Mouse (Mus musculus): ENCODE measurements around the gene Sh3d19. TPM values are rescaled to one million over a fixed set of nuclear protein-coding genes. Genes with fewer than 3 reads are reported as not detected.

Gene Sh3d19
- polyA plus RNA-seq, 1 experiment from 2014 or later = 11.0 TPM

DNA sequence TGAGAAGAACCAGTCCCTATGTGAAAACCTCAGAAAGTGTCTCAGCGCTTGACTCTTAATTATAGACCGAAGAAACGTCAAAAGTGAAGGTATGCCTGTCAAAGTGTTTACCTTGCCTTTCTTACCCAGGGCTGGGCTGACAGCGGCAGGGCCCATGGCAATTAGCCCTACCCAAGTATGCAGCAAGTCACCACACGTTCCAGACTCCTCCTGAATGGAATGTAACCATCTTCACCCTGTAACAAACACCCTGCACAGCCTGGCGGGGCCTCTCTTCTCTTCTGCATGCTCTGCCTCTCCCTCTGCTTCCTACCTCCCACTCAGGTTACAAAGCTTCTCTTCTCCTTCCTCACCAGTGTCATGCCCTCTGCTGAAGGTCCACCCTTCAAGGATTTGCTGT is 39.0 kb upstream of the Sh3d19 start:
- no peak overlapping the region for H3K9ac ChIP-seq (ENCODE audit: low read length)
- no peak overlapping the region for H3K27ac ChIP-seq (ENCODE audit: low read depth, low read length)
- ATAC-seq (replicated peaks; ENCODE audit: low FRiP score) (no peak), DNase-seq (ENCODE audit: low spot score) (no peak)
- no peak overlapping the region for H3K4me2 ChIP-seq (ENCODE audit: low read depth, low read length, severe bottlenecking)
- no peaks in the 10 kb centered on the region for H3K36me3 ChIP-seq (ENCODE audit: control insufficient read depth, insufficient read depth, low read length)
- no peaks in the 10 kb centered on the region for H3K27me3 ChIP-seq (ENCODE audit: control insufficient read depth, insufficient read depth, low read length)
- H3K4me3 ChIP-seq (ENCODE audit: low read depth, low read length) = no peak overlapping the region
- H3K9me3 ChIP-seq (ENCODE audit: control insufficient read depth, low read length) = no peaks in the 10 kb centered on the region
- WGBS = 84% methylated on average over 6 of the region's 6 CpGs
- H3K4me1 ChIP-seq (replicated peaks; ENCODE audit: control insufficient read depth, insufficient read depth, low read length) = no peaks in the 10 kb centered on the region

DNA sequence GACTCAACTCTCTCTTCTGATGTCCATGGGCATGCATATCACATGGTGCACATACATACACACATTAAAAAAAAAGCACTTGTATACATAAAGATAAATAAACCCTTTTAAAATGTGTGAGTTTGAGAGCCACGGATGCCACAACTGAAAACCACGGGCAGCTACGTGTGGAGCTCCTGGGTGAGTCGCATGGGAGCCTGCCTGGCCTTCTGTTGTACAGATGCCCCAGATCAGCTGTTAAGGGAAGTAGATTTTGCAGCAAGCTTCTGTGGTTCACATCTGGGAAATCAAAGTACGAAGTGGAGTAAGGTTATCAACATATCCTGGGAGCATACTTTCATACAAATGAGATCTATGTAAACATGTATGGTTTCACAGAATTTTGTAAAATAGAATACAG is 37.3 kb upstream of the Sh3d19 start:
- Histone ChIP-seq H3K36me3 (ENCODE audit: control insufficient read depth, insufficient read depth, low read length) (no peaks in the 10 kb centered on the region), H3K27ac (ENCODE audit: low read depth, low read length) (no peak overlapping the region), H3K9me3 (ENCODE audit: control insufficient read depth, low read length) (no peaks in the 10 kb centered on the region), H3K4me1 (replicated peaks; ENCODE audit: control insufficient read depth, insufficient read depth, low read length) (no peaks in the 10 kb centered on the region), H3K27me3 (ENCODE audit: control insufficient read depth, insufficient read depth, low read length) (no peaks in the 10 kb centered on the region), H3K9ac (ENCODE audit: low read length) (no peak overlapping the region), H3K4me3 (ENCODE audit: low read depth, low read length) (no peak overlapping the region), H3K4me2 (ENCODE audit: low read depth, low read length, severe bottlenecking) (no peak overlapping the region)
- no peak for DNase-seq (ENCODE audit: low spot score)
- 89% methylated on average over 5 of the region's 5 CpGs for WGBS
- no peak for ATAC-seq (replicated peaks; ENCODE audit: low FRiP score)

DNA sequence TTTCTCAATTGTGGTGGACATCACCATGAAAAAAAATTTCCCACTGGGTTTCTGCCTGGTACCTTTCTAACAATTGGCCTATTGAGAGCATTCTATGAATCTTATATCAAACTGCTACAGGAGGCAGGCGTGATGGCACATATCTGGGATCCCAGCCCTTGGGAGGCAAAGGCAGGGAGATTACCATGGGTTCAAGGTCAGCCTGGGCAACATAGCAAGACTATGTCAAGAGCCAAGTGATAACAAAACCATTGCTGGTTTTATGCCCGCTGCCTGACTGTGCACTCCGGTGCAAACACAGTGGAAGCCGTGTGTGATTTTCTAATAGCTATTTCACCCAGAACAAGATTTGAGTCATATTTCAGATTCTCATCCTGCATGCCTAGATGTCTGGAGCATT is 20.0 kb upstream of the Sh3d19 start:
- Histone ChIP-seq H3K9ac (ENCODE audit: low read length) (no peak overlapping the region), H3K27ac (ENCODE audit: low read depth, low read length) (no peak overlapping the region), H3K36me3 (ENCODE audit: control insufficient read depth, insufficient read depth, low read length) (no peaks in the 10 kb centered on the region), H3K27me3 (ENCODE audit: control insufficient read depth, insufficient read depth, low read length) (no peaks in the 10 kb centered on the region), H3K4me1 (replicated peaks; ENCODE audit: control insufficient read depth, insufficient read depth, low read length) (no peaks in the 10 kb centered on the region), H3K4me3 (ENCODE audit: low read depth, low read length) (no peak overlapping the region), H3K9me3 (ENCODE audit: control insufficient read depth, low read length) (no peaks in the 10 kb centered on the region), H3K4me2 (ENCODE audit: low read depth, low read length, severe bottlenecking) (no peak overlapping the region)
- no peak for ATAC-seq (replicated peaks; ENCODE audit: low FRiP score)
- DNase-seq (ENCODE audit: low spot score) = no peak
- 93% methylated on average over 4 of the region's 4 CpGs for WGBS

DNA sequence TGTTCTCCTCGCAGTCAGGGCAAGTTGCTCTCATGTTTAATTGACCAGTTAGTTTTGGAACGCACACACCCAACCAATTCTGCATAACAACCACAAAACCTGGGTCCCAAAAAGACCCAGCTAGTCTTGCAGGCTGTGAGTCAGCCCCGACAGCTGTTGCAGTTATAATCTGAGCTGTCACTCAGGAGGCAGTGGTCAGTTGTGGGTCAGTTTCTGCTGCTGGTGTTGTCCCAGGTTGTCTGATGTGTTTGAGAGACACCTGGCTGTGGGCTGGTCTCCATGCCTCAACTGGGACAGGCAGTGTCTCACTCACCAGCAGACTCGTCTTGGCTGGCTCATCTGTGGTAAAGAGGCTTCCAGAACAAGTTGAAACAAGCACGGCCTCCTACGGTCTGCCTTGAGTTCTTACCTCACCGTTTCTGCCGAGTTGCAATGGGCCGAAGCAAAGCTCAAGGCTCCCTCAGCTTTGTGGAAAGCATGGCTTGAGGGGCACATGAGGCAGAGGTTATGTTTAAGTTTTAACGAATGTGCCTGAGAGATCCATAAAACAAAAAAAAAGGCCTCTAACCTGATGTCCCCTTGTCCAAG is 18.1 kb upstream of the Sh3d19 start:
- Histone ChIP-seq H3K4me1 (replicated peaks; ENCODE audit: control insufficient read depth, insufficient read depth, low read length) (no peaks in the 10 kb centered on the region), H3K9ac (ENCODE audit: low read length) (no peak overlapping the region), H3K4me2 (ENCODE audit: low read depth, low read length, severe bottlenecking) (no peak overlapping the region), H3K27me3 (ENCODE audit: control insufficient read depth, insufficient read depth, low read length) (no peaks in the 10 kb centered on the region), H3K4me3 (ENCODE audit: low read depth, low read length) (no peak overlapping the region), H3K27ac (ENCODE audit: low read depth, low read length) (no peak overlapping the region), H3K9me3 (ENCODE audit: control insufficient read depth, low read length) (no peaks in the 10 kb centered on the region), H3K36me3 (ENCODE audit: control insufficient read depth, insufficient read depth, low read length) (no peaks in the 10 kb centered on the region)
- ATAC-seq (replicated peaks; ENCODE audit: low FRiP score) = no peak
- 89% methylated on average over 10 of the region's 10 CpGs for WGBS
- no peak for DNase-seq (ENCODE audit: low spot score)

DNA sequence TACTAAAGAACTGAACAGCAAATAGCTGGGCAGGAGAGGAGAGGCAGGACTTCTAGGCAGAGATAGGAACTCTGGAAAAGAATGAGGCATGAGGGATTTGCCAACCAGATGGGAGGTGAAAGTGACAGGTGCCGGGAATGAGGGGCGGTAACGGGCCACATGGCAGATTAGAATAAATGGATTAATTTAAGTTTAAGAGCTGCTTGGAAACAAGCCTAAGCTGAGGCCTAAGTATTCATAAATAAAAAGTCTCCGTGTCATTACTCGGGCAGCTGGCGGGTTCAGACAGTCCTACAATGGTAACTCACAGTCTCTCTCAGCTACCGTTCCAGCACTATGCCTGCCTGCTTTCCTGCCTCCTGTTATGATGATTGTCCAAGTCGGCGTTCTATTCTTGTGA is 15.6 kb upstream of the Sh3d19 start:
- 92% methylated on average over 9 of the region's 9 CpGs for WGBS
- H3K4me3 ChIP-seq (ENCODE audit: low read depth, low read length) = no peak overlapping the region
- no peaks in the 10 kb centered on the region for H3K36me3 ChIP-seq (ENCODE audit: control insufficient read depth, insufficient read depth, low read length)
- H3K9ac ChIP-seq (ENCODE audit: low read length) = no peak overlapping the region
- H3K4me1 ChIP-seq (replicated peaks; ENCODE audit: control insufficient read depth, insufficient read depth, low read length) = no peaks in the 10 kb centered on the region
- no peak overlapping the region for H3K27ac ChIP-seq (ENCODE audit: low read depth, low read length)
- no peak for DNase-seq (ENCODE audit: low spot score)
- H3K4me2 ChIP-seq (ENCODE audit: low read depth, low read length, severe bottlenecking) = no peak overlapping the region
- H3K27me3 ChIP-seq (ENCODE audit: control insufficient read depth, insufficient read depth, low read length) = no peaks in the 10 kb centered on the region
- ATAC-seq (replicated peaks; ENCODE audit: low FRiP score) = no peak
- no peaks in the 10 kb centered on the region for H3K9me3 ChIP-seq (ENCODE audit: control insufficient read depth, low read length)

DNA sequence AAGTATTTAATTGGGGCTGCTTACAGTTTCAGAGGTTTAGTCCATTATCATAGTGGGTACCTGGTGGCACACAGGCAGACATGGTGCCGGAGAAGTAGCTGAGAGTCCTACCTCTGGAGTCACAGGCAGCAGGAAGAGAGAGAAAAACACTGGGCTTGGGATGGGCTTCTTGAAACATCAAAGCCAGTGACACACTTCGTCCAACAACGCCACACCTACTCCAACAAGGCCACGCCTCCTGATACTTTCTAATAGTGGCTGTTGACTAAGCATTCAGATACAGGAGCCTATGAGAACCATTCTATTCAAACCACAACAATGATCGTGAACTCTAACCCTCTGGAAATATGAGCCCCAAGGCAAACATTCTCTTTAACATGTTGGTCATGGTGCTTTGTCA is 15.2 kb upstream of the Sh3d19 start:
- no peak for DNase-seq (ENCODE audit: low spot score)
- no peak overlapping the region for H3K9ac ChIP-seq (ENCODE audit: low read length)
- H3K9me3 ChIP-seq (ENCODE audit: control insufficient read depth, low read length) = no peaks in the 10 kb centered on the region
- no peak overlapping the region for H3K4me2 ChIP-seq (ENCODE audit: low read depth, low read length, severe bottlenecking)
- H3K4me3 ChIP-seq (ENCODE audit: low read depth, low read length) = no peak overlapping the region
- 93% methylated on average over 5 of the region's 5 CpGs for WGBS
- no peaks in the 10 kb centered on the region for H3K36me3 ChIP-seq (ENCODE audit: control insufficient read depth, insufficient read depth, low read length)
- H3K27ac ChIP-seq (ENCODE audit: low read depth, low read length) = no peak overlapping the region
- H3K4me1 ChIP-seq (replicated peaks; ENCODE audit: control insufficient read depth, insufficient read depth, low read length) = no peaks in the 10 kb centered on the region
- no peaks in the 10 kb centered on the region for H3K27me3 ChIP-seq (ENCODE audit: control insufficient read depth, insufficient read depth, low read length)
- ATAC-seq (replicated peaks; ENCODE audit: low FRiP score) = no peak

DNA sequence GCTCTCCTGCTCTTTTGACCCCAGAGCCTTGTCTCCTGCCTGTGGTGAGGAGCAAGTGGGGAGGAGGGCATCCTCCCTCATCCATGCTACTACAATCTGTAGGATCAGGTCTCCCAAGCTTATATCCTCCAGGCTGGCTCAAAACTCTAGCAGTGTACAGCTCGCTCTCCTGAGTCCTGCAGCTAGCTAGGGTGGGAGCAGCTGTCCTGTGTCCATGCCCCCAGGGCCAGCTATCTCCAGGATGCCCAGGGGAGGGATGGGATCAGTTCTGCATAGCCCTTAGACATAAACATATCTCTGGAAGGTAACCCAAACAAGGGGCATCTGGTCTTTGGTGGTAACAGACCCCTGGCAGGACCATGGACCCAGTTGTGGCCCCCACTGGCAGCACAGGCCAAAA is 11.2 kb upstream of the Sh3d19 start:
- no peak for DNase-seq (ENCODE audit: low spot score)
- no peaks in the 10 kb centered on the region for H3K4me1 ChIP-seq (replicated peaks; ENCODE audit: control insufficient read depth, insufficient read depth, low read length)

DNA sequence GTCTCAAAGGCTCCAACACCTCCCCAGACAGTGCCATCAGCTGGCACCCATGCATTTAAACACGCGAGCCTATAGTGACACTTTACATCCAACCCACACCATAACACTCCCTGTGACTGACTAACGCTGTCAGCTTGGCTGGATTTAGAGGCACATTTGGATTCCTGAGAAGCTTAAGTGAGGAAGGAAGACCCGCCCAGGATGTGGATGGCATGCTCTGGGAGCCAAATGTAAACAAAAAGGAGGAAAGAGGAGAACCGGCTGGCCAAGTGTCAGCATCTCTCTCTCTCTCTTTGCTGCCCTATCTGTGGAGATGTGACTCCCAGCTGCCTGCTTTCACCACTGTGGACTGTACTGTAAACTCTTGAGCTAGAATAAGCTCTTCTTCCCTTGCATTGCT is 9.8 kb upstream of the Sh3d19 start:
- no peaks in the 10 kb centered on the region for H3K36me3 ChIP-seq (ENCODE audit: control insufficient read depth, insufficient read depth, low read length)
- H3K27ac ChIP-seq (ENCODE audit: low read depth, low read length) = no peak overlapping the region
- no peaks in the 10 kb centered on the region for H3K27me3 ChIP-seq (ENCODE audit: control insufficient read depth, insufficient read depth, low read length)
- no peak overlapping the region for H3K4me2 ChIP-seq (ENCODE audit: low read depth, low read length, severe bottlenecking)
- no peak overlapping the region for H3K4me3 ChIP-seq (ENCODE audit: low read depth, low read length)
- 51% methylated on average over 5 of the region's 5 CpGs for WGBS
- DNase-seq (ENCODE audit: low spot score) = no peak
- no peaks in the 10 kb centered on the region for H3K4me1 ChIP-seq (replicated peaks; ENCODE audit: control insufficient read depth, insufficient read depth, low read length)
- H3K9me3 ChIP-seq (ENCODE audit: control insufficient read depth, low read length) = no peaks in the 10 kb centered on the region; the same call in 1 of the 2 replicates
- no peak for ATAC-seq (replicated peaks; ENCODE audit: low FRiP score)
- no peak overlapping the region for H3K9ac ChIP-seq (ENCODE audit: low read length)

More for the DNA sequence above, 11.2 kb upstream of the Sh3d19 start:
- no peak overlapping the region for H3K4me3 ChIP-seq (ENCODE audit: low read depth, low read length)
- H3K9me3 ChIP-seq (ENCODE audit: control insufficient read depth, low read length) = no peaks in the 10 kb centered on the region; the same call in 1 of the 2 replicates
- no peak overlapping the region for H3K4me2 ChIP-seq (ENCODE audit: low read depth, low read length, severe bottlenecking)
- no peaks in the 10 kb centered on the region for H3K27me3 ChIP-seq (ENCODE audit: control insufficient read depth, insufficient read depth, low read length)
- no peaks in the 10 kb centered on the region for H3K36me3 ChIP-seq (ENCODE audit: control insufficient read depth, insufficient read depth, low read length)
- no peak for ATAC-seq (replicated peaks; ENCODE audit: low FRiP score)
- 84% methylated on average over 1 of the region's 1 CpGs for WGBS
- no peak overlapping the region for H3K27ac ChIP-seq (ENCODE audit: low read depth, low read length)
- no peak overlapping the region for H3K9ac ChIP-seq (ENCODE audit: low read length)

DNA sequence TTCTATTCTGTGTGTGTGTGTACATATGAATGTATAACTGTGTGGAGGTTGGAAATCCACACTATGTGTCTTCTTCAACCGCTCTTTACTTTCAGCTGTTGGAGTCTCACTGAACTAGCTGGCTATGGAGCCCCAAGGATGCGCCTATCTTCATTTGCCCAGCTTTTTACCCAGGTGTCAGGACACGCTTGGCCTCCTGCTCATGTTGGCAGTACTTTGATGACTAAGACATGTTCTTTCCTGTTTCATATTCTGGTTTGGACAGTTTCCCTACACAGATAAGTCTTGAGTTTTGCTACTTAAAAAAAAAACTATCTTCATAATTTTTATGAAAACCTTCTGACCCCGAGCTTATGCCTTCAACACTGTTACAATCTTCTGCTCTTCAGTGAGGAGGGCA is 5.4 kb upstream of the Sh3d19 start:
- Histone ChIP-seq H3K9ac (ENCODE audit: low read length) (no peak overlapping the region), H3K4me3 (ENCODE audit: low read depth, low read length) (no peak overlapping the region), H3K27me3 (ENCODE audit: control insufficient read depth, insufficient read depth, low read length) (no peaks in the 10 kb centered on the region), H3K9me3 (ENCODE audit: control insufficient read depth, low read length) (no peaks in the 10 kb centered on the region; the same call in 1 of the 2 replicates), H3K27ac (ENCODE audit: low read depth, low read length) (no peak overlapping the region), H3K4me2 (ENCODE audit: low read depth, low read length, severe bottlenecking) (no peak overlapping the region), H3K4me1 (replicated peaks; ENCODE audit: control insufficient read depth, insufficient read depth, low read length) (no peaks in the 10 kb centered on the region), H3K36me3 (ENCODE audit: control insufficient read depth, insufficient read depth, low read length) (no peaks in the 10 kb centered on the region)
- WGBS = 94% methylated on average over 4 of the region's 4 CpGs
- DNase-seq (ENCODE audit: low spot score) (no peak), ATAC-seq (replicated peaks; ENCODE audit: low FRiP score) (no peak)

Measured in forebrain, embryonic 11.5 days (tissue).